Mouse (Mus musculus) midbrain, embryonic 13.5 days (tissue): Measurements from ENCODE around the gene Myo5a. TPM values are rescaled to one million over a fixed set of nuclear protein-coding genes. Genes with fewer than 3 reads are reported as not detected.
A peak's percentile ranks its signal among the peaks of the same experiment; 100 is the strongest.

Experiments used
- ATAC-seq: fragments of 200-750 bp; cut with Nextera tagmentation; 2 replicates; pipeline ENCODE4 v1.8.0; 2017; ENCODE audit warnings: mild to moderate bottlenecking, moderate TSS enrichment, moderate library complexity
- H3K27ac ChIP-seq: fragments of 300-500 bp; sonication (generic); 2 replicates; pipeline ENCODE4 v1.5.1; 2015; ENCODE audit warnings: inconsistent platforms, mild to moderate bottlenecking, moderate library complexity
- H3K27me3 ChIP-seq: fragments of 300-500 bp; sonication (generic); 2 replicates; pipeline ENCODE4 v1.6.1; 2015; ENCODE audit warnings: mild to moderate bottlenecking, inconsistent platforms
- H3K36me3 ChIP-seq: fragments of 300-500 bp; sonication (generic); 2 replicates; pipeline ENCODE4 v1.6.1; 2015; ENCODE audit warnings: mild to moderate bottlenecking, inconsistent platforms
- H3K4me1 ChIP-seq: fragments of 300-500 bp; sonication (generic); replicated peaks from 2 replicates; pipeline ENCODE4 v1.6.1; 2015; ENCODE audit warnings: inconsistent platforms
- H3K4me2 ChIP-seq: fragments of 300-500 bp; sonication (generic); replicated peaks from 2 replicates; pipeline ENCODE4 v1.6.1; 2015; ENCODE audit warnings: moderate library complexity, mild to moderate bottlenecking, inconsistent platforms
- H3K4me3 ChIP-seq: fragments of 300-500 bp; sonication (generic); replicated peaks from 2 replicates; pipeline ENCODE4 v1.5.1; 2015; ENCODE audit warnings: mild to moderate bottlenecking, inconsistent platforms
- H3K9ac ChIP-seq: fragments of 300-500 bp; sonication (generic); replicated peaks from 2 replicates; pipeline ENCODE4 v1.6.1; 2015; ENCODE audit warnings: mild to moderate bottlenecking, inconsistent platforms
- H3K9me3 ChIP-seq: fragments of 300-500 bp; sonication (generic); 2 replicates; pipeline ENCODE4 v1.6.1; 2016; ENCODE audit warnings: mild to moderate bottlenecking, inconsistent platforms
- WGBS: fragments of 180-500 bp; shearing (Covaris S2); methylation state at CpG from one replicate; pipeline ENCODE4 v1.1.7; 2015; 5-methylcytosine and 5-hydroxymethylcytosine counted together
- polyA plus RNA-seq: library from polyadenylated mRNA; unstranded; fragments of >200 nt; fragmentation: Nextera tagmentation; extraction: Ambion mirVana; gene quantifications from 2 replicates; pipeline ENCODE4 v1.2.1, GENCODE M21; 2015

Myo5a gene
- 26.3 and 27.8 TPM in 2 replicates for polyA plus RNA-seq

- Histone ChIP-seq H3K27me3 (no peaks in the 10 kb centered on the region), H3K9ac (peak within 1 kb of the TSS; percentile 94), H3K4me3 (peak within 1 kb of the TSS; percentile 91), H3K36me3 (no peaks in the 10 kb centered on the region), H3K4me1 (peaks cover 31% of the 10 kb centered on the region), H3K9me3 (no peaks in the 10 kb centered on the region), H3K4me2 (peak within 1 kb of the TSS; percentile 64), H3K27ac (peak within 1 kb of the TSS; percentile 96)
- WGBS, result 20% methylated on average over 23 of the region's 23 CpGs
- no peak for ATAC-seq
Measured at GRCm38 (mm10) chr9:75070457-75071028, at the start of gene Myo5a. TSS of gene Myo5a (plus strand) at chr9:75071015.

- ATAC-seq, result no peak
- H3K36me3 ChIP-seq, result peaks cover 64% of the 10 kb centered on the region
- H3K9me3 ChIP-seq, result no peaks in the 10 kb centered on the region
- no peak overlapping the region for H3K4me3 ChIP-seq
- no peak overlapping the region for H3K4me2 ChIP-seq
- H3K4me1 ChIP-seq, result no peaks in the 10 kb centered on the region
- H3K9ac ChIP-seq, result no peak overlapping the region
- no peak overlapping the region for H3K27ac ChIP-seq
- H3K27me3 ChIP-seq, result no peaks in the 10 kb centered on the region
- WGBS, result 94% methylated on average over 7 of the region's 7 CpGs
Measured at GRCm38 (mm10) chr9:75022546-75022945, 48.3 kb upstream of the Myo5a start.

- no peak for ATAC-seq
- H3K4me2 ChIP-seq, result no peak overlapping the region
- H3K36me3 ChIP-seq, result peaks cover 63% of the 10 kb centered on the region
Measured at GRCm38 (mm10) chr9:75023150-75023894, 47.5 kb upstream of the Myo5a start.

GRCm38 (mm10) chr9:75024089-75024488 is 46.7 kb upstream of the Myo5a start:
- no peak overlapping the region for H3K27ac ChIP-seq
- no peaks in the 10 kb centered on the region for H3K27me3 ChIP-seq
- 57% methylated on average over 7 of the region's 7 CpGs for WGBS
- H3K36me3 ChIP-seq, result peaks cover 62% of the 10 kb centered on the region
- ATAC-seq, result no peak
- H3K4me2 ChIP-seq, result no peak overlapping the region
- no peak overlapping the region for H3K4me3 ChIP-seq
- H3K9ac ChIP-seq, result no peak overlapping the region
- H3K9me3 ChIP-seq, result no peaks in the 10 kb centered on the region
- H3K4me1 ChIP-seq, result no peaks in the 10 kb centered on the region

More at GRCm38 (mm10) chr9:75023150-75023894, 47.5 kb upstream of the Myo5a start:
- WGBS, result 86% methylated on average over 5 of the region's 5 CpGs
- H3K27ac ChIP-seq, result no peak overlapping the region
- H3K9me3 ChIP-seq, result no peaks in the 10 kb centered on the region
- no peaks in the 10 kb centered on the region for H3K4me1 ChIP-seq
- H3K4me3 ChIP-seq, result no peak overlapping the region
- no peaks in the 10 kb centered on the region for H3K27me3 ChIP-seq
- no peak overlapping the region for H3K9ac ChIP-seq

DNA sequence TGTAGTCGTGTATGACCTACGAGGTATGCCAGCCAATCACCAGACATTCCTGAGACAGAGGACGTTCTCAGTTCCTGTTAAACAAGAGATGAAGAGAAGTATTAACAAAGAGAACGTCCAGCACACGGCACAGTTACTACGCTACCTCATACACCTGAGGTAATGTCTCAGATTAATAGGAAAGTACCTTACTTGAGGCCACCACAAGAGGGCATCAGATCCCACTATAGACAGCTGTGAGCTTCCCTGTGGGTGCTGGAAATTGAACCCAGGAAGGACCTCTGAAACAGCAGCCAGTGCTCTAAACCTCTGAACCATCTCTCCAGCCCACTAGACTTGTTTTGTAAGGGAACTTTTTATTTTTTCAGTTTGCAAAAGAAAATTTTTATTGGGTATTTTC is 45.1 kb upstream of the Myo5a start:
- H3K36me3 ChIP-seq, result peaks cover 60% of the 10 kb centered on the region
- no peak overlapping the region for H3K4me3 ChIP-seq
- no peak overlapping the region for H3K9ac ChIP-seq
- no peak overlapping the region for H3K4me2 ChIP-seq
- H3K27ac ChIP-seq, result no peak overlapping the region
- WGBS, result 73% methylated on average over 6 of the region's 6 CpGs
- no peaks in the 10 kb centered on the region for H3K4me1 ChIP-seq
- ATAC-seq, result no peak
- H3K27me3 ChIP-seq, result no peaks in the 10 kb centered on the region
- no peaks in the 10 kb centered on the region for H3K9me3 ChIP-seq

GRCm38 (mm10) chr9:75032408-75032807 is 38.4 kb upstream of the Myo5a start:
- 92% methylated on average over 1 of the region's 1 CpGs for WGBS
- Histone ChIP-seq H3K9ac (no peak overlapping the region), H3K36me3 (peaks cover 38% of the 10 kb centered on the region), H3K27ac (no peak overlapping the region), H3K4me2 (no peak overlapping the region), H3K4me3 (no peak overlapping the region), H3K27me3 (no peaks in the 10 kb centered on the region), H3K4me1 (no peaks in the 10 kb centered on the region; the same call in 1 of the 2 replicates), H3K9me3 (no peaks in the 10 kb centered on the region)
- no peak for ATAC-seq

- H3K4me2 ChIP-seq, result no peak overlapping the region
- no peak for ATAC-seq
Measured at GRCm38 (mm10) chr9:75033141-75033540, 37.7 kb upstream of the Myo5a start.

DNA sequence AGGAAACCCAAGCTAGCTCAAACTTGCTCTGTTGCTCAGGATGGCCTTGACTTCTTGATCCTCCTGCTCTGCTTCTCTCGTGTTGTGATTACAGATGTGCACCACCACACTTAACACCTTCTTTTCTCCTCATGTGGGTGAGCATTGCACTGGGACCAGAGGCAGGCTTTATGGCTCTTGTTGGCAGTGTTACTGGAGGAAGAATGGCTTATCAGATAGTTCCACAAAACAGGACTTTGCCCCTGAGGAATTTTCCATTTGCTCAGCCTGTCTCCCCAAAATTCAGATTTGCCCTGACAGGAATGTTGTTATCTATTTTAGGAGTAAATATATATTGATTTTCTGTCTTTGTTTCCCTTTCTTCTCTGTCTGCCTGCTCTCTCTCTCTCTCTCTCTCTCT is 36.1 kb upstream of the Myo5a start:
- Histone ChIP-seq H3K4me1 (peaks cover 14% of the 10 kb centered on the region), H3K4me2 (no peak overlapping the region), H3K27me3 (no peaks in the 10 kb centered on the region), H3K4me3 (no peak overlapping the region), H3K36me3 (peaks cover 23% of the 10 kb centered on the region), H3K27ac (no peak overlapping the region), H3K9ac (no peak overlapping the region; the same call in 1 of the 2 replicates), H3K9me3 (no peaks in the 10 kb centered on the region)
- WGBS, result 64% methylated on average over 1 of the region's 1 CpGs
- no peak for ATAC-seq

More at GRCm38 (mm10) chr9:75033141-75033540, 37.7 kb upstream of the Myo5a start:
- Histone ChIP-seq H3K4me3 (no peak overlapping the region), H3K4me1 (no peaks in the 10 kb centered on the region; the same call in 1 of the 2 replicates), H3K36me3 (peaks cover 35% of the 10 kb centered on the region), H3K9me3 (no peaks in the 10 kb centered on the region), H3K27ac (no peak overlapping the region), H3K9ac (no peak overlapping the region), H3K27me3 (no peaks in the 10 kb centered on the region)
- 54% methylated on average over 7 of the region's 7 CpGs for WGBS

DNA sequence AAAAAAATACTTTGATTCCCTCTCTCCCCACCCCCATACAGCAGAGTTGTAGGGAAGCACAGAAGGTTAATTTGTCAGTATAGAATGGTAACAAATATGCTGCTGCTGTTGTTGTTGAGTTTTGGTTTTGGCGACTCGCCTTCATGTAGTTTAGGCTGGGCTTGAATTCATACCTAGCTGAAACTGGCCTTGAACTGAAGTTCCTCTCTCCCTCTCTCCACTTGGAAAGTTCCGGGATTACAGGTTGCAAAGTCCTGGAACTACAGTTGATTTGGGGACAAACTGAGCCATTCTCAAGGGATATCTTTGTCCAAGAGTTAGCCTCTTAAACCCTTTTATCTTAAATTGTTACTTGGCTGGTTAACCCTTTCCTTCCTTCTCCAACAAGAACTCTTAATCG is 34.9 kb upstream of the Myo5a start:
- H3K9me3 ChIP-seq, result no peaks in the 10 kb centered on the region
- no peak for ATAC-seq
- H3K9ac ChIP-seq, result no peak overlapping the region
- peaks cover 12% of the 10 kb centered on the region; the same call in 1 of the 2 replicates for H3K36me3 ChIP-seq
- 79% methylated on average over 4 of the region's 4 CpGs for WGBS
- H3K4me1 ChIP-seq, result peaks cover 22% of the 10 kb centered on the region
- no peak overlapping the region for H3K4me2 ChIP-seq
- H3K27me3 ChIP-seq, result no peaks in the 10 kb centered on the region
- no peak overlapping the region for H3K4me3 ChIP-seq
- H3K27ac ChIP-seq, result no peak overlapping the region

DNA sequence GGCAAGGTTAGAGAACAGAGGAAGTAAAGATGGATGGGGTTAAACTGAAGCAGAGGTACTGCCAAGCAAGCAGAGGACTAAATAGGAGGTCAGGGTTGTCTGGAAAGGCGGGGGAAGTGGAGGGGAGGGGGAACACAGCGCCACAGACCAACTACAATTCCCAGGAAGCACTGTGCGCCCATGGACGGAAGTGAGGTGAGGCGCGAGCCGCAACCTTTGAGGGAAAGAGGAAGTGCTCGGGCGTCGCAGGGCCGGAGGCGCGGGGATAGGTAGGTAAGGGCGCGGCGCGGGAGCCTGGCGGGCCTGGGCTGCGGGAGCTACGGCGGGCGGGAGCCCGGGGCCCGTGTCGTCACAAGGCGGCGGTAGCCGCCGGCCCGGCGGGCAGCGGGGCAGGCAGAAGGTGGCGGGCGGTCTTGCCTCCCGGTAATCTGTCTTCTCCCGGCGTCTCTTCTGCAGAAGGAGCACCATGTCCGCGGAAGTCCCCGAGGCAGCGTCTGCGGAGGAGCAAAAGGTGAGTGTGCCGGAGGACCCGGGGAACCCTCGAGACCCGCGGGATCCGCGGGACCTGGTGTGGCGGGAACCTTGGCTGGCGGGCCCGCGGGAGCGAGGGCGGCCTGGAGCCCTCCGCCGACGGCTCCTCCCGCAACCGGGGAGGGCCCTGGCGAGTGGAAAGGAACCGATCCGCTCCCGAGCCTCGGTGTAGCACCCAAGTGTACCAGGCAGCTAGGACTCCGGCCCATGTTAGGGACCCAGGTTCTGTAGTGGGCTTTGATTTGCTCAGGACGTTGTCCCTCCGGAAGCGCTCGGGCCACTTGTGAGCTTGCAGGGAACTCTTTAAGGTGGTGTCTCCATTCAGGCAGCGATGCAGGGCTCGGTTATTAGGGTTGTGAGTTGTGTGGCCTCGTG is 33.1 kb upstream of the Myo5a start, which contains the start of gene Arpp19:
Gene Arpp19, plus strand, starts transcription at position 164 of the 906 bp plus-strand sequence.
- peak within 1 kb of the TSS; percentile 83 for H3K4me2 ChIP-seq
- peaks cover 22% of the 10 kb centered on the region for H3K4me1 ChIP-seq
- peak within 1 kb of the TSS; percentile 94 for H3K9ac ChIP-seq
- no peaks in the 10 kb centered on the region for H3K9me3 ChIP-seq
- peak; percentile 98 for ATAC-seq
- H3K36me3 ChIP-seq, result no peaks in the 10 kb centered on the region
- WGBS, result under 1% methylated on average over 73 of the region's 73 CpGs
- H3K4me3 ChIP-seq, result peak within 1 kb of the TSS; percentile 97
- H3K27ac ChIP-seq, result peak within 1 kb of the TSS; percentile 67
- H3K27me3 ChIP-seq, result no peaks in the 10 kb centered on the region

GRCm38 (mm10) chr9:75038357-75038688 is 32.5 kb upstream of the Myo5a start:
- H3K27ac ChIP-seq, result no peak overlapping the region
- no peak for ATAC-seq
- H3K4me2 ChIP-seq, result peak overlapping the region; percentile 83
- peak overlapping the region; percentile 97 for H3K4me3 ChIP-seq
- H3K9me3 ChIP-seq, result no peaks in the 10 kb centered on the region
- no peaks in the 10 kb centered on the region for H3K27me3 ChIP-seq
- H3K9ac ChIP-seq, result peak overlapping the region; percentile 94
- H3K4me1 ChIP-seq, result peaks cover 22% of the 10 kb centered on the region
- WGBS, result 3% methylated on average over 10 of the region's 10 CpGs
- no peaks in the 10 kb centered on the region for H3K36me3 ChIP-seq

DNA sequence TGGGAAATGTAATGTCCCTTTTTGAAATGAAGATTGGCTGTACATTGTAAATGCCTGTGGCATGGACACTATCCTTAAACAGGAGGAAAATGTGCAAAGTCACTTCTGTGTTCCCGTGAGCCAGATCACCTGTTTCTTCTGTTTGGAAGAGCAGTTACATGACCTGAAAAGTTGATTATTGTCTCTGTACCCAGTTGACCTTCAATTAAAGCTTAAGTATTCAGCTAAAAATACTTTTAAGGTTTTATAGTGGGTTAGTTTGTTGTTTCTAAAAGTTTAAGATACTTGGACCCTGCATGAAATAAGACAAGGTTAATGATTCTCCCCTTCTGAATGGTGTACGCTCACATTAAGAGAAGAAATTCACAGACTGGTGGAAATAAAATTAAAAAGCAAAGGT is 30.2 kb upstream of the Myo5a start:
- Histone ChIP-seq H3K27me3 (no peaks in the 10 kb centered on the region), H3K9ac (no peak overlapping the region), H3K4me1 (peaks cover 22% of the 10 kb centered on the region), H3K9me3 (no peaks in the 10 kb centered on the region), H3K4me2 (no peak overlapping the region), H3K4me3 (no peak overlapping the region), H3K36me3 (peaks cover 5% of the 10 kb centered on the region; the same call in 1 of the 2 replicates), H3K27ac (no peak overlapping the region)
- ATAC-seq, result no peak
- 95% methylated on average over 2 of the region's 2 CpGs for WGBS
